Mouse (Mus musculus): ENCODE data around the gene Pitpnc1. TPM values are rescaled to one million over a fixed set of nuclear protein-coding genes. Genes with fewer than 3 reads are reported as not detected.
A peak's percentile ranks its signal among the peaks of the same experiment; 100 is the strongest.

The Pitpnc1 gene
- polyA plus RNA-seq, 1 experiment from 2014 or later, result 21.5 TPM

DNA sequence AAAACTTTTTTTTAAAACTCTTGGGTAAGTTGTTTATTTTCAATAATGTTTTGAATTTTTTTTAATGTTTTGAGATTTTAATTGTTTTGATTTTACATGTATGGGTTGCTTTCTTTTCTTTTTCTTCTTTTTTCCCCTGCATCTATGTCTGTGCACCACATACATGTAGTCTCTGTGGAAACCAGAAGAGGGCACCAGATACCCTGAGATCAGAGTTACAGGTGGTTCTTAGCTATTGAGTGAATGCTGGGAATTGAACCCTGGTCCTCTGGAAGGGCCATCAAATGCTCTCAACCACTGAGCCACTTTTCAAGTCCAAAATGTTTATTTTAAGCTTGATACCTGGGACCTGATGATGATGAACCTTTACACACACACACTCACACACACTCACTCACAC lies 170.3 kb downstream of the Pitpnc1 start:
- peaks cover 20% of the 10 kb centered on the region; the same call in 1 of the 2 replicates for H3K4me1 ChIP-seq
- no peak overlapping the region for H3K4me2 ChIP-seq
- no peak overlapping the region for H3K27ac ChIP-seq
- no peaks in the 10 kb centered on the region for H3K27me3 ChIP-seq
- ATAC-seq (replicated peaks; ENCODE audit: low FRiP score), result no peak
- H3K9me3 ChIP-seq (replicated peaks), result 0 out of 2 replicates have a peak, but pooled peaks cover 6% of the 10 kb centered on the region
- H3K9ac ChIP-seq, result no peak overlapping the region
- H3K36me3 ChIP-seq, result peaks cover 5% of the 10 kb centered on the region; the same call in 1 of the 2 replicates
- H3K4me3 ChIP-seq (replicated peaks), result no peak overlapping the region

DNA sequence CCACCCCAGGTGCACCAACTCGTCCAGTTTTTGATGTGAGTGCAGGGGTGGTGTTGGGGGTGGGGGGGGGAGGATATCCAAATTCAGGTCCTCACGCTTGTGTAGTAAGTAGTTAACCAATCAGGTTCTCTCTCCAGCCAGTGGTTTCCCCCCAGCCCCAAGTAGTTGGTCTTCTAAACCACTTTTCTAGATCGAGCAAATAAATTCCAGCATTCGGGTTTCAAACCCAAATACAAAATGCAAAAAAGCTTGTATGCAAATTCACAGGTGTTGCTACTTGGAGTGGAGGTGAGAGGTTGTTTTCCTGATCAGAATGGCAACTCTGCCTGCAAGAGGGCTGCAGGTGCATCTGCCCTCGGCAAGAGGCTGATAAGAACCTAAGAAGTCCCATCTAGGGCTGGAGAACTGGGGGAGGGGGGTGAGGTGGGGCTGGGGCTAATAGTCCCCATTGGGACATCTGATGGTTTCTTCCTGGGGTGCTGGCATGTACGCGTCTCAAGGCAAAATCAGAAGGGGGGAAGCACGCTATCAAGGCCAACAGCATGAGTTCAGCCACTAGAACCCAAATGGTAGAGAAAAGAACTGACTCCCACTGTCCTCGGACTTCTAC lies 170.9 kb downstream of the Pitpnc1 start:
- ATAC-seq (replicated peaks; ENCODE audit: low FRiP score), result no peak
- no peaks in the 10 kb centered on the region for H3K27me3 ChIP-seq
- 87% methylated on average over 9 of the region's 9 CpGs for WGBS
- H3K27ac ChIP-seq, result no peak overlapping the region
- H3K4me2 ChIP-seq, result no peak overlapping the region
- peaks cover 5% of the 10 kb centered on the region; the same call in 1 of the 2 replicates for H3K36me3 ChIP-seq
- H3K4me3 ChIP-seq (replicated peaks), result no peak overlapping the region
- H3K4me1 ChIP-seq, result peaks cover 23% of the 10 kb centered on the region; the same call in 1 of the 2 replicates
- no peak overlapping the region for H3K9ac ChIP-seq
- H3K9me3 ChIP-seq (replicated peaks), result 0 out of 2 replicates have a peak, but pooled peaks cover 6% of the 10 kb centered on the region

DNA sequence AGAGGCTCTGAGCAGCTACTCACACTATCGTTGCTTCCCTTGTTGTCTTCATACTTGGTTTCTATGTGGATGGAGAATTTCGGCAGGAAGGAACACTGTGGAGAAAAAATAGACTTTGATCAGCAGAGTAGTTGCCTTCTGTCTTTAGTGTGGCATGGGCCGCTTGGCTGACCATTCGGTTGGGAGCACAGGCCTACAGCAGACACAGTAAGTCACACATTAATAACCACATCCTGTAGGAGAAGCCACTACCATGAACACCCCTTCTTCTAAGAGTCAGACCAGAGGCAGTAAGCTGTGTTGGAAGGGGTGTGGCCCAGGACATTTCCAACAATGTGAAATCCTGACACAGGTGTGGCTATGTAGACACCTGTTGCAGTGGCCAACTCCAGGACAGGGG lies 174.3 kb downstream of the Pitpnc1 start:
- 0 out of 2 replicates have a peak, but pooled peaks cover 6% of the 10 kb centered on the region for H3K9me3 ChIP-seq (replicated peaks)
- H3K4me2 ChIP-seq, result no peak overlapping the region
- ATAC-seq (replicated peaks; ENCODE audit: low FRiP score), result peak; percentile 70; the same call in 1 of the 2 replicates

DNA sequence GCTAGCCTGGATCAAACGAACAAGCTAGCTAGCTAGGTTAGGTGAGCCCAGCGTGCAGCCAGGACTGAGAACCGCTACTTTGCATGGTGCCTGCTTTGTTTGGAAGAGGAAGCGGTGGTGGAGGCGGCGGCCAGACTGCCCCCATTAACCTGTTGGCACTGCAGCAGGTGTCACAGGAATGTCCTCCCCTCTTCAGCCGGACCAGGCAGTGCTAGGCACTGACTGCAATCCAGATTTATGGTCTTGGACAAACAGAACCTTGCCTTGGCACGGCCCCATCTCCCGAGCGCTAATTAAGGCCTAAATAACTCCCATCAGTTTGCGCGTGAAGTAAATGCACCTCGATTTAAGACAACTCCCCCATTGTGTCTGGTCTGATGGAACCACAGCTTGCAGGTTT lies 178.5 kb downstream of the Pitpnc1 start:
- no peak overlapping the region for H3K4me3 ChIP-seq (replicated peaks)
- WGBS, result 43% methylated on average over 13 of the region's 13 CpGs
- ATAC-seq (replicated peaks; ENCODE audit: low FRiP score), result peak; percentile 58; the same call in 1 of the 2 replicates

More for the DNA sequence above, 174.3 kb downstream of the Pitpnc1 start:
- Histone ChIP-seq H3K4me3 (replicated peaks) (no peak overlapping the region), H3K9ac (no peak overlapping the region), H3K4me1 (peaks cover 29% of the 10 kb centered on the region), H3K27me3 (no peaks in the 10 kb centered on the region), H3K36me3 (peaks cover 9% of the 10 kb centered on the region; the same call in 1 of the 2 replicates), H3K27ac (peak overlapping the region; percentile 54; the same call in 1 of the 2 replicates)
- WGBS, result 70% methylated on average over 4 of the region's 4 CpGs

DNA sequence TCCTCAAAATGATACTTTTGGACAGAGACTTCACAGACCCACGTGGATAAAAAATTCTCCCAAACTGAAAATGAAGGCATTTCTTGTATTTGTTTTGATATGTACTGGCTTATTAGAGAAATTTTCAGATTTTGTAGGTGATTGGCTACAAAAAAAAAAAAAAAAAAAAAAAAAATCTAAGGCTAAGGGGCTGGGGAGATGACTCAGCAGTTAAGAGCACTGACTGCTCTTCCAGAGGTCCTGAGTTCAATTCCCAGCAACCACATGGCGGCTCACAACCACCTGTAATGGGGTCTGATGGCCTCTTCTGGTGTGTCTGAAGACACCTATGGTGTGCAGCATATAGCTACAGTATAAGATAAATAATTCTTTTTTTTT lies 182.3 kb downstream of the Pitpnc1 start:
- no peaks in the 10 kb centered on the region for H3K9me3 ChIP-seq (replicated peaks)
- no peak overlapping the region for H3K4me3 ChIP-seq (replicated peaks)
- no peak overlapping the region for H3K27ac ChIP-seq
- H3K9ac ChIP-seq, result no peak overlapping the region
- no peaks in the 10 kb centered on the region for H3K27me3 ChIP-seq
- 95% methylated on average over 2 of the region's 2 CpGs for WGBS
- ATAC-seq (replicated peaks; ENCODE audit: low FRiP score), result no peak
- peaks cover 10% of the 10 kb centered on the region; the same call in 1 of the 2 replicates for H3K4me1 ChIP-seq
- no peak overlapping the region for H3K4me2 ChIP-seq
- peaks cover 8% of the 10 kb centered on the region for H3K36me3 ChIP-seq

More for the DNA sequence above, 178.5 kb downstream of the Pitpnc1 start:
- no peaks in the 10 kb centered on the region for H3K27me3 ChIP-seq
- H3K4me2 ChIP-seq, result no peak overlapping the region
- no peaks in the 10 kb centered on the region for H3K9me3 ChIP-seq (replicated peaks)
- H3K36me3 ChIP-seq, result peaks cover 12% of the 10 kb centered on the region
- H3K4me1 ChIP-seq, result peaks cover 23% of the 10 kb centered on the region
- H3K27ac ChIP-seq, result peak overlapping the region; percentile 22; the same call in 1 of the 2 replicates
- H3K9ac ChIP-seq, result no peak overlapping the region

DNA sequence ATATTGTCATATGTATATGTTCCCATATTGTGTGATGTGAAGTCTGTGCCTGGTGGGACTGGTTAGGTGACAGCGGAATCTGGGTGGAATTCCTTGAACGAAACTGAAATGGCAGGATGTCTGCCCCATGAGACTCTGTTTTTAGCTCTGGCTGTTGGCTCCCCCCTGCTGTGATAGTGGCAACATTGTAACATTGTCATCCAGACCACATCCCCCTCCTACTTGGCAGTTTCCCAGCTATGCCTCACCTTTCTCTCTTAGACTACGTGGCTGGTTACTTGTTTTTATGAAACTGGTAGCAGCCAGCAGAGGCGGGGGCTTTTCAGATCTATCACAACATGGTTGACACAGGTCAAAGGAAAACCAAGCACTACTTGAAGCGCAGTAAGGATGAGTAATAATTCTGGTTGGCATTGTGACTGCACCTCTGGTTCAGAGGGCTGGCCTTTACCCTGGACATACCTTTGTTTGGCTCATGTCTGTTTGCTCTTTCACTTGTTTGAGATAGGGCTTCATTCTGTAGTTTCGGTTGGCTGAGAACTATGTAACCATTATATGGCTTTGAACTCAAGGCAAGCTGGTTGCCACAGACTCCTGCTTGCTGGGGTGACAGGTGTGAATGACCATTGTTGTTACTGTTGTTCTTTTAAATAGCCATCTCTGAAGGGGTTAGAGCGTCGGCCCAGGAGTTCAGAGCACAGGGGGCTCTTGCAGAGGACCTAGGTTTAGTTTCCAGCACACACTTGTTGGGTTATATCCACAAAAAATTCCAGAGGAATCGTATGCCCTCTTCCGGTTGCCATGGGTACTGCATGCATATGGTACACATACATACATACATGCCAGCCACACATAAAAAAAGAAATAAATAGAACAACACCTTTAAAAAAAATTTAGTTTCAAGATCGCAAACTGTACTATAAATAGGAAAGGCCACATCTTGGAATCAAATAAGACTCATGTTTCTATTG lies 183.0 kb downstream of the Pitpnc1 start:
- no peaks in the 10 kb centered on the region for H3K27me3 ChIP-seq
- no peak for ATAC-seq (replicated peaks; ENCODE audit: low FRiP score)
- H3K4me1 ChIP-seq, result peaks cover 10% of the 10 kb centered on the region; the same call in 1 of the 2 replicates
- no peak overlapping the region for H3K9ac ChIP-seq
- peaks cover 8% of the 10 kb centered on the region for H3K36me3 ChIP-seq
- no peak overlapping the region for H3K4me2 ChIP-seq
- no peaks in the 10 kb centered on the region for H3K9me3 ChIP-seq (replicated peaks)
- H3K4me3 ChIP-seq (replicated peaks), result no peak overlapping the region
- 87% methylated on average over 11 of the region's 11 CpGs for WGBS
- no peak overlapping the region for H3K27ac ChIP-seq

DNA sequence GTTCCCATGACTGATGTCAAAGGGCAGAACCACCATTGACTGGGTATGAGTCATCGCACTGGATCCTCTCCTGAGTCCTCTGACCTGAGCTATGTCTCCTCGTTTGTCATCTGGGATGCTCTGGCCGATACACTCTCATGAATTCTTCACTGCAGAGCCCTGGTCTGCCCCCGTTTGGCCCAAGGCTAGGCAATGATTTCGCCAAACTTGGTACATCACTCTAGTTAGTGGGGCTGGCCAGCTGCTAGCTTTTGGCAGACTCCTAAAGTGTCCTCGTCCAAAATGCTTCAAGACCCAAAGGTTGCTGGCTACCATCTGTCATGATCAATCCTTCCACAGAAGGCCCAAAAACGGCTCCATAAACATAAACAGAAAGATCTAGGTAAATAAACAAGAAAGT lies 184.8 kb downstream of the Pitpnc1 start:
- no peak for ATAC-seq (replicated peaks; ENCODE audit: low FRiP score)
- H3K9ac ChIP-seq, result no peak overlapping the region
- no peaks in the 10 kb centered on the region for H3K9me3 ChIP-seq (replicated peaks)
- H3K4me2 ChIP-seq, result no peak overlapping the region
- H3K27me3 ChIP-seq, result no peaks in the 10 kb centered on the region
- H3K4me1 ChIP-seq, result 0 out of 2 replicates have a peak, but pooled peaks cover 3% of the 10 kb centered on the region
- H3K27ac ChIP-seq, result no peak overlapping the region
- no peak overlapping the region for H3K4me3 ChIP-seq (replicated peaks)
- H3K36me3 ChIP-seq, result peaks cover 8% of the 10 kb centered on the region
- 56% methylated on average over 7 of the region's 7 CpGs for WGBS

DNA sequence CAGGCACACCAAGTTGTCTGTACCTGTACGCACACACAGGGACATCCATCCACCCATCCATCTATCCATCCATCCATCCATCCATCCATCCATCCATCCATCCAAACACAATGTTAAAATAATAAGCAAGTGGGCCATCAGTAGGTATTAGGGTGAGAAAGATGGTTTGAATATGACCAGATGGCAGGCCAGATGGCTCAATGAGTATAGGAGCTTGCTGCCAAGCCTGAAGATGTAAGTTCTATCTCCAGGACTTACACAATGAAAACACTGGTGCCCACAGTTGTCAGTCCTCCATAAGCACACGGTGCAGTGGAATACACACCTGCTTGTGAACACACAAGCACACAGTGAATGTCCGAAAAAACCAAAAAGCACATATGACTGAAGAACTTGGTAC lies 186.9 kb downstream of the Pitpnc1 start:
- Histone ChIP-seq H3K36me3 (no peaks in the 10 kb centered on the region), H3K27me3 (no peaks in the 10 kb centered on the region), H3K4me2 (no peak overlapping the region), H3K4me3 (replicated peaks) (no peak overlapping the region), H3K27ac (no peak overlapping the region), H3K9ac (no peak overlapping the region), H3K4me1 (0 out of 2 replicates have a peak, but pooled peaks cover 16% of the 10 kb centered on the region), H3K9me3 (replicated peaks) (no peaks in the 10 kb centered on the region)
- 93% methylated on average over 3 of the region's 3 CpGs for WGBS
- ATAC-seq (replicated peaks; ENCODE audit: low FRiP score), result no peak

DNA sequence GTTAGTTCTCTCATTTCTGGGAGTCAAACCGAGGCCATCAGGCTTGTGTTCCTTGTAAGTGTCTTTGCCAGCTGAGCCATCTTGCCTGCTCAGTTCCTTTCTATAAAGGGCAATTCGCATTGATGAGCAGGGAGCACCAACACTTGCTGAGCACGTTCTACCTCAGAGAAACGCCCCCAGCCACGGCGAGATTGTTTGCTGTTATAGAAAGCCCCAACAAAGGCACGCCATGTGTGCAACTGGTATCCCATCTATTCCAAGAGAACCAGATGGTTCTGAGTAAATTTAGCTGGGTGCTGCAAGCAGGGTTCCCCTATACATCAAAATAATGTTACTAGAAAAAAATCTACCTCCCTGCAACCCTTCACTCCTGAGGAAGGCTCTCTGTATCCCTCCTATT lies 188.0 kb downstream of the Pitpnc1 start:
- H3K9me3 ChIP-seq (replicated peaks), result no peaks in the 10 kb centered on the region
- H3K27me3 ChIP-seq, result no peaks in the 10 kb centered on the region
- WGBS, result 91% methylated on average over 7 of the region's 7 CpGs
- no peak overlapping the region for H3K27ac ChIP-seq
- H3K4me2 ChIP-seq, result no peak overlapping the region
- H3K4me1 ChIP-seq, result peaks cover 17% of the 10 kb centered on the region; the same call in 1 of the 2 replicates
- no peaks in the 10 kb centered on the region for H3K36me3 ChIP-seq
- no peak overlapping the region for H3K9ac ChIP-seq
- no peak for ATAC-seq (replicated peaks; ENCODE audit: low FRiP score)
- no peak overlapping the region for H3K4me3 ChIP-seq (replicated peaks)

DNA sequence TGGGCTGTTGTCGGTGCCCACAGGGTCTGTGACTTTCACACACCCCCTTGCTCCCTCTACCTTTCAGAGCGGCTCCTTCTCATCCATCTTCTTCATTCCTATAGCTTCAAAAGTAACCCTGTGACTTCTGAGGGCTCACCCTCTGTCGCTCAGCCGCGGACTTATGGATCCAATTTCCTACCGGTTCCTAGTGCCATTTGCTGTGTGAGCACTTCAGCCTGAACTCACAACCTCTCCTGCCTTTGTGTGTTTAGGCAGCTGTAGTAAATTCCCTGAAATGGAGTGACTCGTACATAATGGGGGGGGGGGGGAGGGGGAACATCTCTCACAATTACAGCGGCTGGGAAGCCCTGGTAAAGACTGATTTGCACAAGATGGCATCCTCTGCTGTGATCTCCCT lies 191.2 kb downstream of the Pitpnc1 start:
- Histone ChIP-seq H3K4me3 (replicated peaks) (no peak overlapping the region), H3K4me2 (no peak overlapping the region), H3K27ac (no peak overlapping the region), H3K4me1 (peaks cover 29% of the 10 kb centered on the region), H3K9ac (no peak overlapping the region), H3K36me3 (no peaks in the 10 kb centered on the region), H3K9me3 (replicated peaks) (no peaks in the 10 kb centered on the region), H3K27me3 (no peaks in the 10 kb centered on the region)
- no peak for ATAC-seq (replicated peaks; ENCODE audit: low FRiP score)
- WGBS, result 15% methylated on average over 8 of the region's 8 CpGs

DNA sequence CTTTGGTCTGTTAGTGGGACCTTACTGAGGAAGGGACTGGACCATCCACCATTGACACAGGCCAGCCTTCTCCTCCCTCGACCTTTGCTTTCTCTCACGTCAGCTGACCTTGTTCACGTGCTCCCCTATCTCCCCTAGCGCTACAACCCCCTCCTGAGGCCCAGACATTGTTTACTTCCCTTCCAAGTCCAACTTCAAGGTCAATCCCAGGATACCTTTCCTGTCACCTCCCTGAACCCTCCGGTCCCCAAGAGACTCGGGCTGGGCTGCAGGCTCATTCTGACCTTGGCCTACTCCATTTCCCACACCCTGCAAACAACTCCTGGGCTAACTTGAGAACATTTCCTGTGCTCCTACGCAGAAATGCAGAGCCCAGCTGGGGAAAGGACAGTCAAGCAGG lies 193.6 kb downstream of the Pitpnc1 start:
- H3K36me3 ChIP-seq, result no peaks in the 10 kb centered on the region
- H3K27ac ChIP-seq, result no peak overlapping the region
- no peak for ATAC-seq (replicated peaks; ENCODE audit: low FRiP score)
- H3K4me1 ChIP-seq, result peaks cover 39% of the 10 kb centered on the region
- H3K4me3 ChIP-seq (replicated peaks), result no peak overlapping the region
- no peak overlapping the region for H3K9ac ChIP-seq
- no peaks in the 10 kb centered on the region for H3K27me3 ChIP-seq
- 47% methylated on average over 7 of the region's 7 CpGs for WGBS
- H3K4me2 ChIP-seq, result no peak overlapping the region
- H3K9me3 ChIP-seq (replicated peaks), result no peaks in the 10 kb centered on the region

DNA sequence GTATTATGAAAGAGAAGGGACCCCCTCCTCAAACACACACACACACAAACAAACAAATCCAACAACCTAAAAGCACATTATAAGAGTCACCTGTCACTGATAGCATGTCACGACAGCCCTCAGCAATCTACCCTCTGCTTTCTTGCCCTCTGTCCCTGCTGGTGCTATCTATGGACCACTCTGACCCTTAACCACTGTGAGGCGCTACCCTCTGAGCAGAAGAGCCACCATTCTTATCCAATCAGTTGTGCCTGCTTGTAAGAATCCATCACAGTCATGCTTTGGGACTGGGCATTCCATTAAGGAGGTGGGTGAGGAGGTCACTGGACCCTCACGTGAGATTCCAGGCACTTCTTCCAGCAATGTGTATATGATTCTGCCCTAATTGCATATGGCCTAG lies 194.2 kb downstream of the Pitpnc1 start:
- H3K27me3 ChIP-seq, result no peaks in the 10 kb centered on the region
- H3K4me1 ChIP-seq, result peaks cover 40% of the 10 kb centered on the region
- H3K36me3 ChIP-seq, result no peaks in the 10 kb centered on the region
- ATAC-seq (replicated peaks; ENCODE audit: low FRiP score), result no peak
- H3K27ac ChIP-seq, result no peak overlapping the region
- no peak overlapping the region for H3K4me2 ChIP-seq
- no peak overlapping the region for H3K9ac ChIP-seq
- H3K4me3 ChIP-seq (replicated peaks), result no peak overlapping the region
- 73% methylated on average over 3 of the region's 3 CpGs for WGBS
- H3K9me3 ChIP-seq (replicated peaks), result no peaks in the 10 kb centered on the region
